Comparison of ENCODE assay signal across 31 mouse cellular contexts in the genomic region with DNA sequence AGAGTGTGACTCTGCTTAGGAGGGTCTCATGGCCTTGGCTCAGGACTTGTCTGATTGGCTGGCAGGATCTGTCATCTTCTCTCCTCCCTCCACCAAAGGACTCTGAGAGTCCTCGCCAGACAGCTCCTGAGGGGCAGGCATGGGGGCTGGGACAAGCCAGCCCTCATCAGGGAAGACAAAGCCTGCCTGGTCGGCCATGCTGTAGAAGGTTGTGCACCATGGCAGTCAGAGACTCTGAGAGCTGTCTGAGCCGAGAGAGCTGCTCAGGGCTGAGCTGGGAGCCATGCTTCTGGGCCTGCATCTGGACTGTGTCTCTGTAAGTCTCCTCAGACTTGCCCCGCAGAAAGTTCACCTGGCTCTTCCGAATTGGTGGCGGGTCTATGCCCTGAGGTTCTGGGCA. TPM values are rescaled to one million over a fixed set of nuclear protein-coding genes. Genes with fewer than 3 reads are reported as not detected.
DNase-seq lines count a peak whose midpoint lies in the region; ATAC-seq lines count a peak whose summit lies in the region.
"Had no signal": no experiment of that assay in that cellular context is flagged by ENCODE, and none has a peak within 500 bp of the region (broad histone marks: within the 10 kb centered on the region; RNA-seq: fewer than 3 reads in every experiment).

No protein-coding gene starts in this region.

- intact Hi-C loops in heart, postnatal 10 days (cut with DNase I): loop anchor here (5.0 kb wide), 1 partner anchor 63 kb away; no protein-coding TSS in a partner anchor

- H3K27me3 ChIP-seq in forebrain, embryonic 10.5 days (ENCODE audit: poor library complexity, severe bottlenecking): peaks cover 22% of the 10 kb centered on the region
- H3K27me3 ChIP-seq in forebrain, embryonic 12.5 days: peaks cover 3% of the 10 kb centered on the region; the same call in 1 of the 2 replicates
- no peaks in the 10 kb centered on the region for H3K27me3 ChIP-seq in heart, embryonic 10.5 days (ENCODE audit: insufficient read depth, poor library complexity, severe bottlenecking)
- H3K27me3 ChIP-seq in midbrain, embryonic 10.5 days (ENCODE audit: low read depth, poor library complexity, severe bottlenecking): no peaks in the 10 kb centered on the region
- no peaks in the 10 kb centered on the region for H3K27me3 ChIP-seq in midbrain, embryonic 16.5 days (ENCODE audit: control insufficient read depth, insufficient read depth, low read depth, low read length)
- H3K27me3 ChIP-seq: embryonic facial prominence, embryonic 12.5 days; forebrain, embryonic 13.5 days; forebrain, embryonic 15.5 days had no signal

- H3K4me1 ChIP-seq in forebrain, embryonic 10.5 days: peaks cover 24% of the 10 kb centered on the region
- peaks cover 5% of the 10 kb centered on the region for H3K4me1 ChIP-seq in forebrain, embryonic 12.5 days
- peaks cover 17% of the 10 kb centered on the region for H3K4me1 ChIP-seq in heart, embryonic 10.5 days
- H3K4me1 ChIP-seq in midbrain, embryonic 10.5 days: peaks cover 27% of the 10 kb centered on the region
- peaks cover 5% of the 10 kb centered on the region; the same call in 1 of the 2 replicates for H3K4me1 ChIP-seq in midbrain, embryonic 16.5 days (ENCODE audit: control insufficient read depth, insufficient read depth, low read length)
- H3K4me1 ChIP-seq: embryonic facial prominence, embryonic 12.5 days had no signal

- H3K27ac ChIP-seq in forebrain, embryonic 10.5 days: 0 out of 2 replicates have a peak overlapping the region, but pooled peaks have one; percentile 21
- H3K27ac ChIP-seq in forebrain, embryonic 12.5 days: no peak overlapping the region
- H3K27ac ChIP-seq in heart, embryonic 10.5 days: no peak overlapping the region; the same call in 1 of the 2 replicates
- 0 out of 2 replicates have a peak overlapping the region, but pooled peaks have one; percentile 10 for H3K27ac ChIP-seq in midbrain, embryonic 10.5 days (replicated peaks)
- no peak overlapping the region for H3K27ac ChIP-seq in midbrain, embryonic 16.5 days (ENCODE audit: low read length)
- H3K27ac ChIP-seq: embryonic facial prominence, embryonic 10.5 days; embryonic facial prominence, embryonic 12.5 days; forebrain, embryonic 13.5 days; forebrain, embryonic 15.5 days had no signal

- H3K36me3 ChIP-seq in forebrain, embryonic 10.5 days (replicated peaks): no peaks in the 10 kb centered on the region
- no peaks in the 10 kb centered on the region for H3K36me3 ChIP-seq in forebrain, embryonic 12.5 days (replicated peaks)
- H3K36me3 ChIP-seq in heart, embryonic 10.5 days: no peaks in the 10 kb centered on the region
- no peaks in the 10 kb centered on the region for H3K36me3 ChIP-seq in midbrain, embryonic 10.5 days
- H3K36me3 ChIP-seq in midbrain, embryonic 16.5 days (ENCODE audit: control insufficient read depth, insufficient read depth, low read length): no peaks in the 10 kb centered on the region
- H3K36me3 ChIP-seq: embryonic facial prominence, embryonic 10.5 days; embryonic facial prominence, embryonic 12.5 days; forebrain, embryonic 15.5 days; G1E had no signal

- no peaks in the 10 kb centered on the region for H3K9me3 ChIP-seq in forebrain, embryonic 10.5 days
- no peaks in the 10 kb centered on the region for H3K9me3 ChIP-seq in forebrain, embryonic 12.5 days
- H3K9me3 ChIP-seq in heart, embryonic 10.5 days: no peaks in the 10 kb centered on the region
- H3K9me3 ChIP-seq in midbrain, embryonic 10.5 days (replicated peaks): no peaks in the 10 kb centered on the region
- H3K9me3 ChIP-seq in midbrain, embryonic 16.5 days (replicated peaks; ENCODE audit: control insufficient read depth, low read length, poor library complexity, severe bottlenecking): no peaks in the 10 kb centered on the region
- H3K9me3 ChIP-seq: embryonic facial prominence, embryonic 10.5 days; embryonic facial prominence, embryonic 12.5 days; forebrain, embryonic 13.5 days; forebrain, embryonic 15.5 days; G1E had no signal

- WGBS in forebrain, embryonic 10.5 days: 58% methylated on average over 6 of the region's 6 CpGs
- 58% methylated on average over 6 of the region's 6 CpGs for WGBS in forebrain, embryonic 12.5 days
- WGBS in heart, embryonic 10.5 days: 61% methylated on average over 6 of the region's 6 CpGs
- 62% methylated on average over 6 of the region's 6 CpGs for WGBS in midbrain, embryonic 10.5 days
- WGBS in midbrain, embryonic 16.5 days: 66% methylated on average over 6 of the region's 6 CpGs

- no peak for ATAC-seq in forebrain, embryonic 12.5 days (ENCODE audit: low FRiP score)
- ATAC-seq in midbrain, embryonic 16.5 days: no peak
- ATAC-seq: CD4-positive, CD25-positive, alpha-beta regulatory T cell, adult 4 months; forebrain, embryonic 13.5 days; forebrain, embryonic 15.5 days; forebrain, postnatal 0 days; Patski had no signal

- no peak overlapping the region for H3K4me3 ChIP-seq in forebrain, embryonic 10.5 days
- H3K4me3 ChIP-seq in forebrain, embryonic 12.5 days (replicated peaks): no peak overlapping the region
- H3K4me3 ChIP-seq in heart, embryonic 10.5 days: no peak overlapping the region
- no peak overlapping the region for H3K4me3 ChIP-seq in midbrain, embryonic 10.5 days
- H3K4me3 ChIP-seq in midbrain, embryonic 16.5 days (ENCODE audit: low read depth, low read length): no peak overlapping the region
- H3K4me3 ChIP-seq: embryonic facial prominence, embryonic 10.5 days; embryonic facial prominence, embryonic 12.5 days; forebrain, embryonic 13.5 days; forebrain, embryonic 15.5 days had no signal

- DNase-seq in forebrain, embryonic 10.5 days (ENCODE audit: extremely low spot score, low spot score): no peak
- DNase-seq in heart, embryonic 10.5 days (ENCODE audit: low spot score): peak; percentile 66
- no peak for DNase-seq in heart, postnatal 10 days
- no peak for DNase-seq in midbrain, embryonic 10.5 days (ENCODE audit: low spot score)
- peak; percentile 22 for DNase-seq in R1 (ENCODE audit: low read depth, low spot score)
- DNase-seq: adrenal gland, adult 2 months; adrenal gland, postnatal 10 days; adrenal gland, postnatal 25 days; B cell, adult 2 months; cerebellum, adult 11 months; cerebellum, adult 18-20 months; cerebellum, adult 8-10 months; cerebellum, adult 9-11 months; cerebellum, postnatal 14 days; cerebellum, postnatal 36 days; embryo, embryonic 11 days; forebrain, postnatal 0 days had no signal

- no peak overlapping the region for H3K4me2 ChIP-seq in forebrain, embryonic 12.5 days
- no peak overlapping the region for H3K4me2 ChIP-seq in midbrain, embryonic 16.5 days (ENCODE audit: low read length)
- H3K4me2 ChIP-seq: embryonic facial prominence, embryonic 12.5 days; forebrain, embryonic 13.5 days; forebrain, embryonic 15.5 days had no signal

- H3K9ac ChIP-seq in forebrain, embryonic 12.5 days: no peak overlapping the region
- H3K9ac ChIP-seq in midbrain, embryonic 16.5 days (ENCODE audit: low read depth, low read length): no peak overlapping the region
- H3K9ac ChIP-seq: embryonic facial prominence, embryonic 12.5 days; forebrain, embryonic 13.5 days; forebrain, embryonic 15.5 days; forebrain, postnatal 0 days had no signal

RNA-seq across cellular contexts. Expression of gene Ankrd36, which starts 5.6 kb away (rescaled TPM):
- polyA plus RNA-seq in forebrain, embryonic 10.5 days (2016; fragmentation: Nextera tagmentation; extraction: Ambion mirVana): not detected in 2 replicates
- polyA plus RNA-seq in forebrain, embryonic 12.5 days (2016; fragmentation: Nextera tagmentation; extraction: Ambion mirVana): 0.33 TPM in 1 of 2 replicates, not detected in the other
- polyA plus RNA-seq in heart, embryonic 10.5 days (2016; fragmentation: Nextera tagmentation; extraction: Ambion mirVana): 0.38 and 0.97 TPM in 2 replicates
- total RNA-seq in heart, postnatal 10 days (2021): not detected
- 0.11 TPM in 1 of 2 replicates, not detected in the other for polyA plus RNA-seq in midbrain, embryonic 10.5 days (2016; fragmentation: Nextera tagmentation; extraction: Ambion mirVana)
- not detected in 2 replicates for polyA plus RNA-seq in midbrain, embryonic 16.5 days (2015; fragmentation: Nextera tagmentation; extraction: Ambion mirVana)
- total RNA-seq: adrenal gland, adult 2 months; adrenal gland, postnatal 10 days; adrenal gland, postnatal 25 days; adrenal gland, postnatal 4 days; CH12.LX; common myeloid progenitor, adult 5-6 weeks had no signal
- polyA plus RNA-seq: adrenal gland, adult 2 months; brain, embryonic 14.5 days; CD4-positive, CD25-positive, alpha-beta regulatory T cell, adult 4 months; embryonic facial prominence, embryonic 10.5 days; embryonic facial prominence, embryonic 14.5 days; forebrain, embryonic 13.5 days; forebrain, embryonic 15.5 days; forebrain, postnatal 0 days; Patski had no signal

RNA-seq across cellular contexts. Expression of gene Ccdc117, which starts 21.9 kb away (rescaled TPM):
- polyA plus RNA-seq in forebrain, embryonic 10.5 days (2016; fragmentation: Nextera tagmentation; extraction: Ambion mirVana): 21.5 and 27.2 TPM in 2 replicates
- 27.1 and 28.0 TPM in 2 replicates for polyA plus RNA-seq in forebrain, embryonic 12.5 days (2016; fragmentation: Nextera tagmentation; extraction: Ambion mirVana)
- polyA plus RNA-seq in heart, embryonic 10.5 days (2016; fragmentation: Nextera tagmentation; extraction: Ambion mirVana): 14.7 and 23.4 TPM in 2 replicates
- 10 to 100 TPM; 13.9 to 17.1 TPM for total RNA-seq in heart, postnatal 10 days (2021)
- 21.3 and 22.6 TPM in 2 replicates for polyA plus RNA-seq in midbrain, embryonic 10.5 days (2016; fragmentation: Nextera tagmentation; extraction: Ambion mirVana)
- polyA plus RNA-seq in midbrain, embryonic 16.5 days (2015; fragmentation: Nextera tagmentation; extraction: Ambion mirVana): 9.9 and 10.6 TPM in 2 replicates

RNA-seq across cellular contexts. Expression of gene Xbp1, which starts 43.4 kb away (rescaled TPM):
- 93.9 and 99.6 TPM in 2 replicates for polyA plus RNA-seq in forebrain, embryonic 10.5 days (2016; fragmentation: Nextera tagmentation; extraction: Ambion mirVana)
- polyA plus RNA-seq in forebrain, embryonic 12.5 days (2016; fragmentation: Nextera tagmentation; extraction: Ambion mirVana): 100 and 102 TPM in 2 replicates
- polyA plus RNA-seq in heart, embryonic 10.5 days (2016; fragmentation: Nextera tagmentation; extraction: Ambion mirVana): 131 and 174 TPM in 2 replicates
- total RNA-seq in heart, postnatal 10 days (2021): 10 to 100 TPM; 48.9 to 55.5 TPM
- polyA plus RNA-seq in midbrain, embryonic 10.5 days (2016; fragmentation: Nextera tagmentation; extraction: Ambion mirVana): 106 and 131 TPM in 2 replicates
- 145 and 156 TPM in 2 replicates for polyA plus RNA-seq in midbrain, embryonic 16.5 days (2015; fragmentation: Nextera tagmentation; extraction: Ambion mirVana)

Comparison
In these comparisons a context has a peak if more than half of its experiments do, and no peak if none do; other contexts are left out.
1. DNase-seq: peak in heart, embryonic 10.5 days (single experiment) and R1 (single experiment); none in forebrain, embryonic 10.5 days (single experiment), heart, postnatal 10 days (0 of 2) and midbrain, embryonic 10.5 days (single experiment).
2. H3K27ac ChIP-seq: peak in forebrain, embryonic 10.5 days (single experiment) and midbrain, embryonic 10.5 days (single experiment); none in forebrain, embryonic 12.5 days (single experiment), heart, embryonic 10.5 days (single experiment) and midbrain, embryonic 16.5 days (single experiment).